Mouse (Mus musculus) urinary bladder, postnatal 25 days (tissue): Measurements from ENCODE around the gene Adgrv1.
"Not testable (repeated sequence)": the region's sequence is repeated elsewhere in the genome, so short reads cannot be mapped to it uniquely, and the experiment has no call there.

Experiments used
- DNase-seq: peaks from one replicate; pipeline ENCODE4 v3.0.0; 2022; ENCODE audit warnings: low spot score

Gene Adgrv1

DNA sequence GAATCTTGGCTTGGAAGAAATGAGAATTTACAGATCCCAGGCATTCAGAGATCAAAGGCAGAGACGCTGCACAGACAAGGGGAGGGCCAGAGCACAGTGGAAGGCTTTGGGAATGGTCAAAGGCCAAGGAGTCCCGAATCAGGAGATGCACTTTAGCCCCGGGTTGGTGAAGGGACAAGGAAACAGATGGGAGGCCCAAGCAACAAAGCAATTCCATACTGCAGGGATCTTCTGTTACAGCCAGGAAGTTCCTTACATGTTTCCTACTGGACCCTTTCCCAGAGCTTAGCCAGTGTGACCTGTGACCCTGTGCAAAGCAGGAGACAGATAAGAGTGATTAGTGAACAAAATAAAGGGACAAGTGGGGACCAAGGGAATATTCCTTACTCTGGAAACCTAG, 300.9 kb downstream of the Adgrv1 start:
- no peak for DNase-seq

DNA sequence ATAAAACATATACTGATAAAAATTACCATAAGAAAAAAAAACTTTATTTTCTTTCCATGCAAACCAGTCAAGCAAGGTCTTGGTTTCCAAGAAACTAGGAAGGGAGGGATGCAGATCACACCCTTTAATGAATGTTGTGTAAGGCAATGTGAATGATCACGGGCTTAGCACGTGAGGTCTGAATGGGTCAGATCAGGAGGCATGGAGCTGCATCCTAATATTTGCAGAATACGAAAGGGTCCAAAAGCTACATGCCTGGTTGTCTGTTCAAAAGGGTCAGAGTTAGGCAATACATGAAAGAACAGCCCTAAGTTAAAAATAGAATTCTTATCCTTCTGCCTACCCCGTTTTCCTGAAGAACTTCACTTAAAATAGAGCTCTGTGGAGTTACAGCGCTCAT, 303.2 kb downstream of the Adgrv1 start:
- no peak for DNase-seq

- no peak for DNase-seq
Measured at GRCm38 (mm10) chr13:81328181-81328580, 304.8 kb downstream of the Adgrv1 start.

DNA sequence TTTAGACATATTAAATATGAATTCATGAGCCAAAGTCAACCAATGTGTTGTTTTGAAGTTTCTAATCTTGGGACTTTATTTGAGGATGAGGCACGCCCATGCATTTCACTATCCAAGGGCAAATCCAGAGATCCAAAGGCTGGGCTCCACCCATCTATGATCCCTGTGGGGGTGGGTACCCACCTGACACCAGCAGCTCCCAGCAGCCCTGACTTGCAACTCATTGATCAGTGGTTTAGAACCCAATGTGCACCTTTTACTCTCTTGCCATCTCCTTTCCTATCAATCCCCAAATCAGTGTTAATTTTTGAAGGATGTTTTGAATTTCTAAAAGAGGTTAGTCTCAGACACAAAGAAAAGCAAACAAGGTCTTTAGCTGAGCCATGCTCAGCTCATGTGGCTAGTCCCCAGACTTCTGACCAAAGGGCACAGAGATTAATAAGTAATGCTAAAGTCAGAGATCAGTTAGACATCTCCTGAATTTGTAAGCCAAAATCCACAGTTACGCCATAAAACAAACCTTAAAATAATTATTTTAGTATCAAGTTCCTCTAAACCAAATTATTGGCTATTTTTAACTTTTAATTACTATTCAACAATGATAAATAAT, 307.2 kb downstream of the Adgrv1 start:
- no peak for DNase-seq

- no peak for DNase-seq
Measured at GRCm38 (mm10) chr13:81323546-81324316, 309.2 kb downstream of the Adgrv1 start.

GRCm38 (mm10) chr13:81316581-81316980, 316.4 kb downstream of the Adgrv1 start:
- no peak for DNase-seq

GRCm38 (mm10) chr13:81314306-81315120, 318.4 kb downstream of the Adgrv1 start:
- no peak for DNase-seq

GRCm38 (mm10) chr13:81312148-81312547, 320.8 kb downstream of the Adgrv1 start:
- DNase-seq, result no peak

DNA sequence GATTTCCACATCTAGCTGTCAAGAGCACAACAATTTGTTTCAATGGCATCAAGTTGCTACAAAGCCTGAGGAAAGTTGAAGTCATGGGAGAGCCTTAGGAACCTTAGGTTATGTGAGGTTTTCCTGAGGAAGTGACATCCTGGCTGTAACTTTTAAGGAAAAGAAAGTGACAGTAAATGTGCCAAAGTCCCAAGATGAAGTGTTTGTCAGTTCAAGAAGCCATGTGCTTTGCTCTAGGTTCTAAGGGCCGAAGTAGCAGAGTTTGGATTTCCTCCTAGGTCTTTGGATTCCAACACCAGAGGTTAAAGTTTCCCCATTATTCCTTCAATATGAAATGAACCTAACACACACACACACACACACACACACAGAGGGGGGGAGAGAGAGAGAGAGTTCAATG, 332.1 kb downstream of the Adgrv1 start:
- no peak for DNase-seq

DNA sequence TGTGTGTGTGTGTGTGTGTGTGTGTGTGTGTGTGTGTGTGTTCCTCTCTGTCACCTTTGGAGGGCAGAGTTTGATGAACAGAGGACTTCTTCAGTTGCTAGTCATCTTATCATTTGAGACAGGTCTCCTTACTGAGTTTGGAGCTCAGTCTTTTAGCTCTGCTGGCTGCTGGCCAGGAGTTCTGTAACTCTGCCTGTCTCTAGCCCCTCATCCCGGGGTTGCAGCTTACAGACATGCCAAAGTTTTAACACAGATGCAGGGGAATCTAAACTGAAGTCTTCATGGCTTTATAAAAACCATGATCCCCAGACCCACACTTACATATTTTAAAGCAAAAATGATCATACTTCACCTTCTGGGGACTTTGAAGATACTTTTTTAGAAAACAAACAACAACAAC, 338.8 kb downstream of the Adgrv1 start:
- DNase-seq, result no peak

GRCm38 (mm10) chr13:81282193-81282592, 350.8 kb downstream of the Adgrv1 start:
- DNase-seq, result no peak

- DNase-seq, result no peak
Measured at GRCm38 (mm10) chr13:81280650-81281229, 352.2 kb downstream of the Adgrv1 start.

DNA sequence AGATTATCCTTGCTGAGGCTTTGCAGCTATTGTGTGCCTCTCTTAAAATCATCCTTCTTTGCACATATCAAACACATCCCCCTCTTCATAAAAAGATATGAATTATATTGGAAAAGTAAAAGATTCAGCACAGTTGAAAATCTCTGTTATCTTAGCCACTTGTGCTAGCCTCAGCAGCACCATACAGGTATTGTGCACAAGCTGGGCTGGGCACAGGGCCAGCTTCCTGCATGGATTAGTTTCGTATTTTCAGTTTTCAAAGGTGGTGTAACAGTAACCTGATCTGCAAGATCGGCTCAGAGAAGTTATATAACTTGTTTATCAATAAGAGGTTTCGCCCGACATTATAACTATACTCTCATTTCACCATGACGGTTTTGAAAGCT, 353.6 kb downstream of the Adgrv1 start:
- peak; percentile 8 for DNase-seq

- no peak for DNase-seq
Measured at GRCm38 (mm10) chr13:81278669-81279350, 354.1 kb downstream of the Adgrv1 start.

DNA sequence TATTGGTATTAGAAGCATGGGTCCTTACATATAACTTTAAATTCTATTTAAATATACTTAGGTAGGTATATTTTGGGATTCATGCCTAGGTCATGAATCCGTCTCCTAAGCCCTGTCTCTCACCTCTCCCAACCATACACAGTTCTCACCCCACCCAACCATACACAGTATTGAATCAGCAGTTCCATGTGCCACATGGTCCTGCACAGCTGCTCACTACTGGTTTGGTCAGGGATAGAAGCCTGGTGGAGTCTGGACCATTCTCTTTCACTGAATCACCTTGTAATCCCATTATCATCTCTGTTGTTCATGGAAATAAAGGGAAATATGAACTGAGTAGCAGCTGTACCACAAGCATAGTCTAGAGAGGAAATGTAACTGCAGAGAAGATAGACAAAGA, 359.1 kb downstream of the Adgrv1 start:
- no peak for DNase-seq

GRCm38 (mm10) chr13:81270396-81270795, 362.6 kb downstream of the Adgrv1 start:
- no peak for DNase-seq

DNA sequence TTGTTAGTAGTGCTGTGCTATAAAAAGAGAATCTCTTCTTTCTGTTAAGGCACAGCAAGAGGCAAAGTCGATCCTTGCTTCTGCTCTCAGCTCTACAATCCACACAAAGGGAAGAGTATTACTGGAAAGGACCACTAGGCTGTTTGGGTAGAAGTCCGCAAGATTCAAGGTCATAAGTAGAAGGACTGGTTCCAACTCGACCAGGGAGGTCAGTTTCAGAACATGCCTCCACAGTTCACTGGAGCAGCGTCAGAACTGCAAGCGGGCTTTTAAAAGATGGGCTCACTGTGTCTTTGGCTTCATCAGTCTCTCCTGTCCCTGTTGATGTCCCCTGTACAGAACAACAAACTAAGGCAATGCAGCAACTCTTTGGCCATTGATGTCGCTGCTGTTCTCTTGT, 363.9 kb downstream of the Adgrv1 start:
- DNase-seq, result no peak

GRCm38 (mm10) chr13:81267489-81267888, 365.5 kb downstream of the Adgrv1 start:
- DNase-seq, result not testable (repeated sequence)

GRCm38 (mm10) chr13:81264465-81264864, 368.5 kb downstream of the Adgrv1 start:
- no peak for DNase-seq

DNA sequence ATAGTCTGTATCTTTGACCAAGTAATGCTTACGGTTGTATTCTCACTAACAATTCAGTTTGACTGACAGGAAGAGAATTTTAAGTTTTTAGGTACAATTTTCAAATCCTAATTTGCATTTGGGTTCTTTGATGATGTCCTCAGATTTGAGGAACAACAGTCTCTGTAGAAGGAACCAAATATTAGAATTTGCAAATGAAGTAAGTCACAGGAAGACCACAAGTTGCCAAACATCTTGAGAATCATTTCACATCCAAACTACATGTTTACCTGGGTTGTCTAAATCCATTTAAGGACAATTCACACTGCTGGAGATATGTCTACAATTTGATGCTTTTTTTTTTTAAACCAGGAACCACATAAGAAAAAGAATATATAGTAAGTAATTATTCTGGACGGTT, 391.8 kb downstream of the Adgrv1 start:
- no peak for DNase-seq

DNA sequence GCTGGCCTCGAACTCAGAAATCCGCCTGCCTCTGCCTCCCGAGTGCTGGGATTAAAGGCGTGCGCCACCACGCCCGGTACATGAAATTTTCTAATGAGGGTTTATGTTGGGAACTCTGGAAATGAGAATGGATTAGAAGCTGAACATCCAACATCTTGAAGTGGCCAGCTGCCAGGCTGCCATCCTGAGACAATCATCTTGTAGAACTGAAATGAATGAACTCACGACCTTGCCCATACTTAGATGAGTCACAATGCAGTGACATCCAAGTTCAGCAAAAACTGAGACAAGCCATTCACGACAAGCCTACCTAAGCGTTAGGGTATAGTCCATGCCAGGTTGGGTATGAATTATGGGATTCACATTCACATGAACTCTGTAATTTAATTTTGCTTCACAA, 393.1 kb downstream of the Adgrv1 start:
- DNase-seq, result no peak

GRCm38 (mm10) chr13:81239427-81239826, 393.5 kb downstream of the Adgrv1 start:
- DNase-seq, result no peak
